Comparison of ENCODE assay signal across 19 mouse cellular contexts in the genomic region with DNA sequence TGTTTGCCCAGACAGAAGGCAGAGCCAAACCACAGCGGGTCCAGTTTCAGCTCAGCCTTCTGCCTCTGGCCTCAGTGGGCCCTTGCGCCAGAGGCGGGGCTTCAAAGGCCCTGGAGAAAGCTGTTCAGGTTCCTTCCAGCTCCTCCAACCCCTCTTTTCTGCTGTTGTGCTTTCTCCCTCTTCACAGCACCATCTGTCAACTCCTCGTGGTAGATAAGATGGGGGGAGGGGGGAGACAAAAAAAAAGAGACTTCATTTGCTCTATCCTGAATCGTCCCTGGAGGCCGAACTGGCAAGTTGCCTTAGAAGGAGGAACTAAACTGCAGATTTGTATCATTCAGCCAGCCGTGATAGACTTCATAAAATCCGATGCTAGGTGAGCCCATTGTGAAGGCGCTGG. TPM values are rescaled to one million over a fixed set of nuclear protein-coding genes. Genes with fewer than 3 reads are reported as not detected.
DNase-seq lines count a peak whose midpoint lies in the region; ATAC-seq lines count a peak whose summit lies in the region.
"Had no signal": no experiment of that assay in that cellular context is flagged by ENCODE, and none has a peak within 500 bp of the region (broad histone marks: within the 10 kb centered on the region; RNA-seq: fewer than 3 reads in every experiment).

No protein-coding gene starts in this region.

- H3K27ac ChIP-seq in forebrain, embryonic 13.5 days, result no peak overlapping the region
- H3K27ac ChIP-seq in forebrain, embryonic 10.5 days, result no peak overlapping the region
- no peak overlapping the region for H3K27ac ChIP-seq in hindbrain, embryonic 14.5 days
- H3K27ac ChIP-seq in hindbrain, embryonic 12.5 days, result no peak overlapping the region
- no peak overlapping the region for H3K27ac ChIP-seq in midbrain, embryonic 14.5 days (replicated peaks; ENCODE audit: low read depth, low read length)
- no peak overlapping the region for H3K27ac ChIP-seq in midbrain, embryonic 11.5 days (ENCODE audit: low read depth, low read length)
- H3K27ac ChIP-seq: intestine, embryonic 15.5 days; liver, embryonic 13.5 days had no signal

- no peak for DNase-seq in forebrain, embryonic 10.5 days (ENCODE audit: extremely low spot score, low spot score)
- peak; percentile 48 for DNase-seq in hindbrain, embryonic 14.5 days (ENCODE audit: low spot score)
- peak; percentile 50 for DNase-seq in midbrain, embryonic 14.5 days
- DNase-seq in midbrain, embryonic 11.5 days (ENCODE audit: low spot score, missing footprints), result no peak
- peak; percentile 8 for DNase-seq in brain, embryonic 18.5 days (ENCODE audit: low read depth, low spot score)
- no peak for DNase-seq in spleen, postnatal 14 days (ENCODE audit: low spot score in 2 of 2)
- DNase-seq: gastrocnemius, postnatal 14 days; heart, adult 18-20 months; heart, postnatal 4 days; kidney, adult 9 months; kidney, postnatal 36 days; liver, embryonic 13.5 days; lung, postnatal 10 days; right cerebral cortex, postnatal 4 days had no signal

- H3K4me2 ChIP-seq in forebrain, embryonic 13.5 days, result no peak overlapping the region
- H3K4me2 ChIP-seq in hindbrain, embryonic 14.5 days (replicated peaks), result no peak overlapping the region
- H3K4me2 ChIP-seq in hindbrain, embryonic 12.5 days (replicated peaks), result no peak overlapping the region
- H3K4me2 ChIP-seq in midbrain, embryonic 14.5 days (ENCODE audit: low read length), result no peak overlapping the region
- H3K4me2 ChIP-seq in midbrain, embryonic 11.5 days, result no peak overlapping the region
- H3K4me2 ChIP-seq: intestine, embryonic 15.5 days; liver, embryonic 13.5 days had no signal

- no peaks in the 10 kb centered on the region for H3K36me3 ChIP-seq in forebrain, embryonic 13.5 days (ENCODE audit: poor library complexity, severe bottlenecking)
- no peaks in the 10 kb centered on the region for H3K36me3 ChIP-seq in forebrain, embryonic 10.5 days (replicated peaks)
- no peaks in the 10 kb centered on the region for H3K36me3 ChIP-seq in hindbrain, embryonic 14.5 days (replicated peaks; ENCODE audit: control insufficient read depth, insufficient read depth)
- H3K36me3 ChIP-seq in hindbrain, embryonic 12.5 days, result no peaks in the 10 kb centered on the region
- H3K36me3 ChIP-seq in midbrain, embryonic 14.5 days (ENCODE audit: control insufficient read depth, insufficient read depth, low read length), result no peaks in the 10 kb centered on the region
- H3K36me3 ChIP-seq in midbrain, embryonic 11.5 days (ENCODE audit: control insufficient read depth, insufficient read depth, low read length), result no peaks in the 10 kb centered on the region
- H3K36me3 ChIP-seq: intestine, embryonic 15.5 days; liver, embryonic 13.5 days had no signal

- no peak overlapping the region for H3K4me3 ChIP-seq in forebrain, embryonic 13.5 days
- H3K4me3 ChIP-seq in forebrain, embryonic 10.5 days, result no peak overlapping the region
- no peak overlapping the region for H3K4me3 ChIP-seq in hindbrain, embryonic 14.5 days (replicated peaks; ENCODE audit: low read length)
- no peak overlapping the region for H3K4me3 ChIP-seq in hindbrain, embryonic 12.5 days
- H3K4me3 ChIP-seq in midbrain, embryonic 14.5 days (replicated peaks; ENCODE audit: low read depth, low read length), result no peak overlapping the region
- no peak overlapping the region for H3K4me3 ChIP-seq in midbrain, embryonic 11.5 days (ENCODE audit: low read depth, low read length)
- H3K4me3 ChIP-seq: intestine, embryonic 15.5 days; liver, embryonic 13.5 days; megakaryocyte, embryonic 14.5 days had no signal

- H3K4me1 ChIP-seq in forebrain, embryonic 13.5 days, result 0 out of 2 replicates have a peak, but pooled peaks cover 5% of the 10 kb centered on the region
- peaks cover 6% of the 10 kb centered on the region; the same call in 1 of the 2 replicates for H3K4me1 ChIP-seq in forebrain, embryonic 10.5 days
- H3K4me1 ChIP-seq in hindbrain, embryonic 14.5 days (replicated peaks; ENCODE audit: control insufficient read depth, insufficient read depth, low read length), result peaks cover 7% of the 10 kb centered on the region; the same call in 1 of the 2 replicates
- H3K4me1 ChIP-seq in hindbrain, embryonic 12.5 days, result peaks cover 2% of the 10 kb centered on the region; the same call in 1 of the 2 replicates
- no peaks in the 10 kb centered on the region for H3K4me1 ChIP-seq in midbrain, embryonic 14.5 days (ENCODE audit: control insufficient read depth, insufficient read depth, low read length)
- no peaks in the 10 kb centered on the region for H3K4me1 ChIP-seq in midbrain, embryonic 11.5 days (ENCODE audit: control insufficient read depth, insufficient read depth, low read length)
- H3K4me1 ChIP-seq: megakaryocyte, embryonic 14.5 days had no signal

- H3K27me3 ChIP-seq in forebrain, embryonic 13.5 days, result no peaks in the 10 kb centered on the region
- H3K27me3 ChIP-seq in forebrain, embryonic 10.5 days (ENCODE audit: poor library complexity, severe bottlenecking), result no peaks in the 10 kb centered on the region
- no peaks in the 10 kb centered on the region for H3K27me3 ChIP-seq in hindbrain, embryonic 14.5 days (ENCODE audit: control insufficient read depth, insufficient read depth, low read length)
- no peaks in the 10 kb centered on the region for H3K27me3 ChIP-seq in hindbrain, embryonic 12.5 days
- no peaks in the 10 kb centered on the region for H3K27me3 ChIP-seq in midbrain, embryonic 14.5 days (ENCODE audit: control insufficient read depth, insufficient read depth, low read length)
- H3K27me3 ChIP-seq in midbrain, embryonic 11.5 days (ENCODE audit: control insufficient read depth, insufficient read depth, low read length), result no peaks in the 10 kb centered on the region
- H3K27me3 ChIP-seq: intestine, embryonic 15.5 days; liver, embryonic 13.5 days had no signal

- ATAC-seq in forebrain, embryonic 13.5 days, result peak; percentile 43; the same call in 1 of the 2 replicates
- ATAC-seq in hindbrain, embryonic 14.5 days (ENCODE audit: low FRiP score), result no peak
- ATAC-seq in hindbrain, embryonic 12.5 days (ENCODE audit: low FRiP score), result no peak
- no peak for ATAC-seq in midbrain, embryonic 14.5 days (ENCODE audit: low FRiP score, low TSS enrichment)
- ATAC-seq in midbrain, embryonic 11.5 days (ENCODE audit: low FRiP score), result no peak
- ATAC-seq: intestine, embryonic 15.5 days had no signal

- H3K9me3 ChIP-seq in forebrain, embryonic 13.5 days (replicated peaks), result no peaks in the 10 kb centered on the region
- no peaks in the 10 kb centered on the region for H3K9me3 ChIP-seq in forebrain, embryonic 10.5 days
- H3K9me3 ChIP-seq in hindbrain, embryonic 14.5 days (ENCODE audit: control insufficient read depth, low read length), result no peaks in the 10 kb centered on the region
- no peaks in the 10 kb centered on the region for H3K9me3 ChIP-seq in hindbrain, embryonic 12.5 days (replicated peaks)
- H3K9me3 ChIP-seq in midbrain, embryonic 14.5 days (ENCODE audit: control insufficient read depth, low read length), result no peaks in the 10 kb centered on the region
- H3K9me3 ChIP-seq in midbrain, embryonic 11.5 days (ENCODE audit: control insufficient read depth, low read length), result no peaks in the 10 kb centered on the region
- H3K9me3 ChIP-seq: intestine, embryonic 15.5 days; liver, embryonic 13.5 days; megakaryocyte, embryonic 14.5 days had no signal

- H3K9ac ChIP-seq in forebrain, embryonic 13.5 days, result no peak overlapping the region
- H3K9ac ChIP-seq in hindbrain, embryonic 14.5 days, result no peak overlapping the region
- no peak overlapping the region for H3K9ac ChIP-seq in hindbrain, embryonic 12.5 days
- no peak overlapping the region for H3K9ac ChIP-seq in midbrain, embryonic 14.5 days (replicated peaks; ENCODE audit: low read length)
- H3K9ac ChIP-seq in midbrain, embryonic 11.5 days (ENCODE audit: low read length), result no peak overlapping the region
- H3K9ac ChIP-seq: intestine, embryonic 15.5 days; liver, embryonic 13.5 days had no signal

- whole genome bisulfite sequencing in forebrain, embryonic 13.5 days, result 53% methylated on average over 9 of the region's 9 CpGs
- 77% methylated on average over 9 of the region's 9 CpGs for WGBS in forebrain, embryonic 10.5 days
- 52% methylated on average over 9 of the region's 9 CpGs for WGBS in hindbrain, embryonic 14.5 days
- 56% methylated on average over 9 of the region's 9 CpGs for WGBS in hindbrain, embryonic 12.5 days
- WGBS in midbrain, embryonic 14.5 days, result 70% methylated on average over 9 of the region's 9 CpGs
- 71% methylated on average over 9 of the region's 9 CpGs for WGBS in midbrain, embryonic 11.5 days

RNA-seq across cellular contexts. Expression of gene Atp12a, which starts 27.8 kb away (rescaled TPM):
- 0.12 and 0.13 TPM in 2 replicates for polyA plus RNA-seq in forebrain, embryonic 13.5 days (2015; fragmentation: Nextera tagmentation; extraction: Ambion mirVana)
- 0.05 TPM in 1 of 2 replicates, not detected in the other for polyA plus RNA-seq in forebrain, embryonic 10.5 days (2016; fragmentation: Nextera tagmentation; extraction: Ambion mirVana)
- polyA plus RNA-seq in hindbrain, embryonic 14.5 days (2014; fragmentation: Nextera tagmentation; extraction: Ambion mirVana), result 0.29 and 0.35 TPM in 2 replicates
- not detected in 2 replicates for polyA plus RNA-seq in hindbrain, embryonic 12.5 days (2016; fragmentation: Nextera tagmentation; extraction: Ambion mirVana)
- polyA plus RNA-seq in midbrain, embryonic 14.5 days (2014; fragmentation: Nextera tagmentation; extraction: Ambion mirVana), result 0.37 TPM in 1 of 2 replicates, not detected in the other
- polyA plus RNA-seq in midbrain, embryonic 11.5 days (2014; fragmentation: Nextera tagmentation; extraction: Ambion mirVana), result 0.10 TPM in 1 of 2 replicates, not detected in the other
- polyA plus RNA-seq: heart, embryonic 14.5 days; liver, embryonic 13.5 days had no signal

Comparison
In these comparisons a context has a peak if more than half of its experiments do, and no peak if none do; other contexts are left out.
1. DNase-seq: peak in hindbrain, embryonic 14.5 days (single experiment), midbrain, embryonic 14.5 days (single experiment) and brain, embryonic 18.5 days (single experiment); none in forebrain, embryonic 10.5 days (single experiment), midbrain, embryonic 11.5 days (single experiment) and spleen, postnatal 14 days (0 of 2).